Mouse (Mus musculus): ENCODE data around the gene Rpl26.

Rpl26 gene

GRCm38 (mm10) chr11:68891823-68892222 lies 9.6 kb upstream of the Rpl26 start:
- no peak for DNase-seq

- DNase-seq: no peak
These were observed 9.1 kb upstream of the Rpl26 start for GRCm38 (mm10) chr11:68892233-68892832.

- DNase-seq: no peak
These were observed 7.4 kb upstream of the Rpl26 start for GRCm38 (mm10) chr11:68893911-68894464.

- no peak for DNase-seq
These were observed 5.1 kb upstream of the Rpl26 start for GRCm38 (mm10) chr11:68896247-68896646.

- peak; percentile 26 to 45 for DNase-seq
These were observed 4.3 kb upstream of the Rpl26 start for GRCm38 (mm10) chr11:68897120-68897519.

- no peak for DNase-seq
These were observed 3.5 kb upstream of the Rpl26 start for GRCm38 (mm10) chr11:68897838-68898237.

GRCm38 (mm10) chr11:68898790-68899189 lies 2.6 kb upstream of the Rpl26 start:
- DNase-seq: no peak

GRCm38 (mm10) chr11:68899815-68900214 lies 1.6 kb upstream of the Rpl26 start:
- no peak for DNase-seq

- no peak for DNase-seq
These were observed 648 bp upstream of the Rpl26 start for GRCm38 (mm10) chr11:68900519-68901350.

GRCm38 (mm10) chr11:68902047-68902364 lies 623 bp downstream of the Rpl26 start:
- DNase-seq: no peak

- no peak for DNase-seq
These were observed 984 bp downstream of the Rpl26 start for GRCm38 (mm10) chr11:68902367-68902766.

- no peak for DNase-seq
These were observed 1.4 kb downstream of the Rpl26 start for GRCm38 (mm10) chr11:68902823-68903222.

- DNase-seq: no peak
These were observed 2.4 kb downstream of the Rpl26 start for GRCm38 (mm10) chr11:68903775-68904174.

- DNase-seq: peak; percentile 69 to 82
These were observed 3.2 kb downstream of the Rpl26 start for GRCm38 (mm10) chr11:68904375-68905137.

- DNase-seq: no peak
These were observed 3.8 kb downstream of the Rpl26 start for GRCm38 (mm10) chr11:68905138-68905531.

GRCm38 (mm10) chr11:68905665-68906460 lies 4.5 kb downstream of the Rpl26 start:
- no peak for DNase-seq

GRCm38 (mm10) chr11:68906461-68906790 lies 5.0 kb downstream of the Rpl26 start:
- no peak for DNase-seq

GRCm38 (mm10) chr11:68907251-68907650 lies 5.9 kb downstream of the Rpl26 start:
- DNase-seq: no peak

- DNase-seq: no peak
These were observed 7.6 kb downstream of the Rpl26 start for GRCm38 (mm10) chr11:68908846-68909503.

GRCm38 (mm10) chr11:68911531-68912177 lies 10.3 kb downstream of the Rpl26 start:
- DNase-seq: no peak

GRCm38 (mm10) chr11:68914566-68914965 lies 13.2 kb downstream of the Rpl26 start:
- DNase-seq: no peak

- DNase-seq: no peak
These were observed 21.8 kb downstream of the Rpl26 start for GRCm38 (mm10) chr11:68923191-68923590.

All from cerebellum, postnatal 36 days (tissue).